Mouse (Mus musculus): Measurements from ENCODE around the gene Aqp3. TPM values are rescaled to one million over a fixed set of nuclear protein-coding genes. Genes with fewer than 3 reads are reported as not detected.
A peak's percentile ranks its signal among the peaks of the same experiment; 100 is the strongest.

The Aqp3 gene
- polyA plus RNA-seq, 1 experiment, result 15.7 TPM

- Histone ChIP-seq H3K4me3 (ENCODE audit: low read depth, low read length) (no peak overlapping the region), H3K36me3 (ENCODE audit: control insufficient read depth, insufficient read depth, low read length, poor library complexity, severe bottlenecking) (peaks cover 46% of the 10 kb centered on the region), H3K9ac (ENCODE audit: low read depth, poor library complexity, severe bottlenecking) (no peak overlapping the region), H3K27me3 (ENCODE audit: control insufficient read depth, insufficient read depth, low read length, poor library complexity, severe bottlenecking) (no peaks in the 10 kb centered on the region), H3K4me1 (ENCODE audit: control insufficient read depth, insufficient read depth, low read length) (peaks cover 2% of the 10 kb centered on the region), H3K9me3 (replicated peaks; ENCODE audit: control insufficient read depth, insufficient read depth, low read length, poor library complexity, severe bottlenecking) (no peaks in the 10 kb centered on the region), H3K27ac (ENCODE audit: insufficient read depth, low read length) (peak overlapping the region; percentile 75)
- TF ChIP-seq CTCF (IDR thresholded peaks at IDR 0.05; ENCODE audit: low read depth, low read length), result no peak
- no peak for TF ChIP-seq POLR2A (IDR thresholded peaks at IDR 0.05; ENCODE audit: insufficient read depth, low read length)
- no peak for TF ChIP-seq EP300 (IDR thresholded peaks at IDR 0.05; ENCODE audit: insufficient read depth, low read depth, low read length)
Measured at GRCm38 (mm10) chr4:41114358-41115070, 16.5 kb upstream of the Aqp3 start.

- no peak overlapping the region for H3K4me3 ChIP-seq (ENCODE audit: low read depth, low read length)
- H3K9me3 ChIP-seq (replicated peaks; ENCODE audit: control insufficient read depth, insufficient read depth, low read length, poor library complexity, severe bottlenecking), result no peaks in the 10 kb centered on the region
- TF ChIP-seq EP300 (IDR thresholded peaks at IDR 0.05; ENCODE audit: insufficient read depth, low read depth, low read length) (no peak), CTCF (IDR thresholded peaks at IDR 0.05; ENCODE audit: low read depth, low read length) (no peak), POLR2A (IDR thresholded peaks at IDR 0.05; ENCODE audit: insufficient read depth, low read length) (no peak)
- H3K9ac ChIP-seq (ENCODE audit: low read depth, poor library complexity, severe bottlenecking), result no peak overlapping the region
- no peaks in the 10 kb centered on the region for H3K27me3 ChIP-seq (ENCODE audit: control insufficient read depth, insufficient read depth, low read length, poor library complexity, severe bottlenecking)
- H3K4me1 ChIP-seq (ENCODE audit: control insufficient read depth, insufficient read depth, low read length), result no peaks in the 10 kb centered on the region
- no peaks in the 10 kb centered on the region for H3K36me3 ChIP-seq (ENCODE audit: control insufficient read depth, insufficient read depth, low read length, poor library complexity, severe bottlenecking)
- H3K27ac ChIP-seq (ENCODE audit: insufficient read depth, low read length), result no peak overlapping the region
Measured at GRCm38 (mm10) chr4:41108717-41109425, 10.9 kb upstream of the Aqp3 start.

- H3K27ac ChIP-seq (ENCODE audit: insufficient read depth, low read length), result no peak overlapping the region
- H3K4me1 ChIP-seq (ENCODE audit: control insufficient read depth, insufficient read depth, low read length), result no peaks in the 10 kb centered on the region
- H3K36me3 ChIP-seq (ENCODE audit: control insufficient read depth, insufficient read depth, low read length, poor library complexity, severe bottlenecking), result no peaks in the 10 kb centered on the region
- H3K9me3 ChIP-seq (replicated peaks; ENCODE audit: control insufficient read depth, insufficient read depth, low read length, poor library complexity, severe bottlenecking), result no peaks in the 10 kb centered on the region
- H3K4me3 ChIP-seq (ENCODE audit: low read depth, low read length), result no peak overlapping the region
- no peaks in the 10 kb centered on the region for H3K27me3 ChIP-seq (ENCODE audit: control insufficient read depth, insufficient read depth, low read length, poor library complexity, severe bottlenecking)
- H3K9ac ChIP-seq (ENCODE audit: low read depth, poor library complexity, severe bottlenecking), result no peak overlapping the region
- no peak for TF ChIP-seq EP300 (IDR thresholded peaks at IDR 0.05; ENCODE audit: insufficient read depth, low read depth, low read length)
Measured at GRCm38 (mm10) chr4:41107440-41107839, 9.5 kb upstream of the Aqp3 start.

GRCm38 (mm10) chr4:41102901-41103300, 4.9 kb upstream of the Aqp3 start:
- Histone ChIP-seq H3K27ac (ENCODE audit: insufficient read depth, low read length) (no peak overlapping the region), H3K9me3 (replicated peaks; ENCODE audit: control insufficient read depth, insufficient read depth, low read length, poor library complexity, severe bottlenecking) (no peaks in the 10 kb centered on the region), H3K4me3 (ENCODE audit: low read depth, low read length) (no peak overlapping the region), H3K4me1 (ENCODE audit: control insufficient read depth, insufficient read depth, low read length) (peaks cover 3% of the 10 kb centered on the region), H3K27me3 (ENCODE audit: control insufficient read depth, insufficient read depth, low read length, poor library complexity, severe bottlenecking) (no peaks in the 10 kb centered on the region), H3K9ac (ENCODE audit: low read depth, poor library complexity, severe bottlenecking) (no peak overlapping the region), H3K36me3 (ENCODE audit: control insufficient read depth, insufficient read depth, low read length, poor library complexity, severe bottlenecking) (no peaks in the 10 kb centered on the region)
- TF ChIP-seq EP300 (IDR thresholded peaks at IDR 0.05; ENCODE audit: insufficient read depth, low read depth, low read length) (no peak), POLR2A (IDR thresholded peaks at IDR 0.05; ENCODE audit: insufficient read depth, low read length) (no peak), CTCF (IDR thresholded peaks at IDR 0.05; ENCODE audit: low read depth, low read length) (no peak)

GRCm38 (mm10) chr4:41100986-41101385, 3.0 kb upstream of the Aqp3 start:
- Histone ChIP-seq H3K4me3 (ENCODE audit: low read depth, low read length) (no peak overlapping the region), H3K27ac (ENCODE audit: insufficient read depth, low read length) (no peak overlapping the region), H3K4me1 (ENCODE audit: control insufficient read depth, insufficient read depth, low read length) (peaks cover 5% of the 10 kb centered on the region), H3K36me3 (ENCODE audit: control insufficient read depth, insufficient read depth, low read length, poor library complexity, severe bottlenecking) (no peaks in the 10 kb centered on the region), H3K9ac (ENCODE audit: low read depth, poor library complexity, severe bottlenecking) (no peak overlapping the region), H3K27me3 (ENCODE audit: control insufficient read depth, insufficient read depth, low read length, poor library complexity, severe bottlenecking) (no peaks in the 10 kb centered on the region), H3K9me3 (replicated peaks; ENCODE audit: control insufficient read depth, insufficient read depth, low read length, poor library complexity, severe bottlenecking) (no peaks in the 10 kb centered on the region)
- TF ChIP-seq EP300 (IDR thresholded peaks at IDR 0.05; ENCODE audit: insufficient read depth, low read depth, low read length) (peak; percentile 88), POLR2A (IDR thresholded peaks at IDR 0.05; ENCODE audit: insufficient read depth, low read length) (no peak)

GRCm38 (mm10) chr4:41098577-41098951, 581 bp upstream of the Aqp3 start:
- H3K27me3 ChIP-seq (ENCODE audit: control insufficient read depth, insufficient read depth, low read length, poor library complexity, severe bottlenecking), result no peaks in the 10 kb centered on the region

More at GRCm38 (mm10) chr4:41098577-41098951, 581 bp upstream of the Aqp3 start:
- Histone ChIP-seq H3K9me3 (replicated peaks; ENCODE audit: control insufficient read depth, insufficient read depth, low read length, poor library complexity, severe bottlenecking) (no peaks in the 10 kb centered on the region), H3K36me3 (ENCODE audit: control insufficient read depth, insufficient read depth, low read length, poor library complexity, severe bottlenecking) (no peaks in the 10 kb centered on the region), H3K4me1 (ENCODE audit: control insufficient read depth, insufficient read depth, low read length) (peaks cover 5% of the 10 kb centered on the region), H3K27ac (ENCODE audit: insufficient read depth, low read length) (no peak overlapping the region), H3K4me3 (ENCODE audit: low read depth, low read length) (peak overlapping the region; percentile 27), H3K9ac (ENCODE audit: low read depth, poor library complexity, severe bottlenecking) (no peak overlapping the region)
- 0 out of 2 replicates have a peak, but pooled peaks have one; percentile 50 for TF ChIP-seq EP300 (IDR thresholded peaks at IDR 0.05; ENCODE audit: insufficient read depth, low read depth, low read length)
- no peak for TF ChIP-seq POLR2A (IDR thresholded peaks at IDR 0.05; ENCODE audit: insufficient read depth, low read length)

All from ES-Bruce4 (cell line).